Mouse (Mus musculus): ENCODE data around the gene Tmem198. TPM values are rescaled to one million over a fixed set of nuclear protein-coding genes. Genes with fewer than 3 reads are reported as not detected.

Tmem198 gene
- polyA plus RNA-seq, 2 experiments, result 0.51 to 1.4 TPM

GRCm38 (mm10) chr1:75442171-75442570 lies 37.2 kb upstream of the Tmem198 start:
- Histone ChIP-seq H3K27me3 (ENCODE audit: control insufficient read depth, insufficient read depth, low read length) (peaks cover 27% of the 10 kb centered on the region), H3K36me3 (ENCODE audit: control insufficient read depth, insufficient read depth, low read length) (peaks cover 20% of the 10 kb centered on the region), H3K4me1 (ENCODE audit: control insufficient read depth, insufficient read depth, low read length) (peaks cover 20% of the 10 kb centered on the region; the same call in 1 of the 2 replicates), H3K4me3 (replicated peaks; ENCODE audit: low read length) (no peak overlapping the region), H3K9me3 (ENCODE audit: control insufficient read depth, low read length) (no peaks in the 10 kb centered on the region), H3K4me2 (replicated peaks; ENCODE audit: low read depth, low read length, severe bottlenecking) (no peak overlapping the region), H3K27ac (replicated peaks; ENCODE audit: low read depth, low read length) (no peak overlapping the region), H3K9ac (ENCODE audit: low read depth, low read length, severe bottlenecking) (no peak overlapping the region)
- 76% methylated on average over 9 of the region's 9 CpGs for WGBS
- no peak for DNase-seq (ENCODE audit: low spot score)
- no peak for ATAC-seq (ENCODE audit: low FRiP score, low read depth)
- no peak for TF ChIP-seq POLR2A (IDR thresholded peaks at IDR 0.05; ENCODE audit: borderline replicate concordance, extremely low read depth, insufficient read depth, insufficient read length)

DNA sequence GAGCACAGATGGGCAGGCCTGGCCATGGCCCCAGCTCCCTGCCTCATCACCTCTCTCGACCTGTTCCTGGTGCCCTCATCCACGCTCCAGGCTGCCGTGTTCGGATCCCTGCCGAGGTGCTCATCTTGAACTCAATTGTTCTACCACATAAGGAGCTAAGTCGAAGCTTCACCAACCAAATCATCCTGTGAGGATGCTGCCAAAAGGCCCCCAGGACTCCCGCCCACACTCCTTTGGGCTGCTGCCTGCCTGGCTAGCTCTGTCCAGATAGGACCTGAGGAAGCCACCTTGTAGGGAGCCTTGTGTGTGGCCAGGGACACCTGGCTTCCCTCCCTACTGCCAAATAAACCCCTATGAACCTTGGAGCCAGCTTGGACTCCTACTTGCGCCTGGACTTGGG lies 36.5 kb upstream of the Tmem198 start:
- H3K4me1 ChIP-seq (ENCODE audit: control insufficient read depth, insufficient read depth, low read length), result peaks cover 23% of the 10 kb centered on the region
- peaks cover 20% of the 10 kb centered on the region for H3K36me3 ChIP-seq (ENCODE audit: control insufficient read depth, insufficient read depth, low read length)
- H3K9ac ChIP-seq (ENCODE audit: low read depth, low read length, severe bottlenecking), result no peak overlapping the region
- DNase-seq (ENCODE audit: low spot score) (no peak), ATAC-seq (ENCODE audit: low FRiP score, low read depth) (no peak)
- H3K27ac ChIP-seq (replicated peaks; ENCODE audit: low read depth, low read length), result no peak overlapping the region
- no peaks in the 10 kb centered on the region for H3K9me3 ChIP-seq (ENCODE audit: control insufficient read depth, low read length)
- H3K4me2 ChIP-seq (replicated peaks; ENCODE audit: low read depth, low read length, severe bottlenecking), result no peak overlapping the region
- H3K27me3 ChIP-seq (ENCODE audit: control insufficient read depth, insufficient read depth, low read length), result peaks cover 33% of the 10 kb centered on the region
- TF ChIP-seq POLR2A (IDR thresholded peaks at IDR 0.05; ENCODE audit: borderline replicate concordance, extremely low read depth, insufficient read depth, insufficient read length), result no peak
- no peak overlapping the region for H3K4me3 ChIP-seq (replicated peaks; ENCODE audit: low read length)
- 67% methylated on average over 8 of the region's 8 CpGs for WGBS

GRCm38 (mm10) chr1:75443247-75444024 lies 35.9 kb upstream of the Tmem198 start:
- Histone ChIP-seq H3K4me1 (ENCODE audit: control insufficient read depth, insufficient read depth, low read length) (peaks cover 28% of the 10 kb centered on the region), H3K27me3 (ENCODE audit: control insufficient read depth, insufficient read depth, low read length) (peaks cover 38% of the 10 kb centered on the region)
- TF ChIP-seq POLR2A (IDR thresholded peaks at IDR 0.05; ENCODE audit: borderline replicate concordance, extremely low read depth, insufficient read depth, insufficient read length), result no peak

DNA sequence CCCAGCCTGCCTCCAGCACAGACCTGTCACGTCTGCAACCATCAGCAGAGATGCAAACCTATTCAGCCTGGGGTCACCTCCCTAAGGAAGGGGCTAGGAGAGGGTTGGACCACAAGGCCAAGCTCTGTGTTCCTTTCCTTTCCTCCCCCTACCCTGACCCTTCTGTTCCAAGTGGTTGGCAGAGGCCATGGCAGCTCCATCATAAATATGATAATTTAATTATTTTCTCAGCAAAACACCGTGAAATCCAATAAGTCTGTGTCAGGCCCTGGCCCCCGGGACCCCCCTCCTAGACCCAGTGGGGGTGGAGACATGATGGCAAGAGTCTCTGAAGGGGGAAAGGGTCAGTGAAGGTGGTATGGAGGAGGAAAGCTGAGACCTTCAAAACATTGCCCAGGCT lies 35.1 kb upstream of the Tmem198 start:
- DNase-seq (ENCODE audit: low spot score) (no peak), ATAC-seq (ENCODE audit: low FRiP score, low read depth) (no peak)
- peaks cover 34% of the 10 kb centered on the region for H3K4me1 ChIP-seq (ENCODE audit: control insufficient read depth, insufficient read depth, low read length)
- no peak for TF ChIP-seq POLR2A (IDR thresholded peaks at IDR 0.05; ENCODE audit: borderline replicate concordance, extremely low read depth, insufficient read depth, insufficient read length)
- H3K9me3 ChIP-seq (ENCODE audit: control insufficient read depth, low read length), result no peaks in the 10 kb centered on the region
- no peak overlapping the region for H3K4me3 ChIP-seq (replicated peaks; ENCODE audit: low read length)
- H3K9ac ChIP-seq (ENCODE audit: low read depth, low read length, severe bottlenecking), result no peak overlapping the region
- peaks cover 46% of the 10 kb centered on the region for H3K27me3 ChIP-seq (ENCODE audit: control insufficient read depth, insufficient read depth, low read length)
- peaks cover 20% of the 10 kb centered on the region for H3K36me3 ChIP-seq (ENCODE audit: control insufficient read depth, insufficient read depth, low read length)
- H3K27ac ChIP-seq (replicated peaks; ENCODE audit: low read depth, low read length), result no peak overlapping the region
- WGBS, result 39% methylated on average over 3 of the region's 3 CpGs
- no peak overlapping the region for H3K4me2 ChIP-seq (replicated peaks; ENCODE audit: low read depth, low read length, severe bottlenecking)

More at GRCm38 (mm10) chr1:75443247-75444024, 35.9 kb upstream of the Tmem198 start:
- WGBS, result 29% methylated on average over 12 of the region's 13 CpGs
- no peak overlapping the region for H3K9ac ChIP-seq (ENCODE audit: low read depth, low read length, severe bottlenecking)
- H3K4me2 ChIP-seq (replicated peaks; ENCODE audit: low read depth, low read length, severe bottlenecking), result no peak overlapping the region
- peaks cover 20% of the 10 kb centered on the region for H3K36me3 ChIP-seq (ENCODE audit: control insufficient read depth, insufficient read depth, low read length)
- ATAC-seq (ENCODE audit: low FRiP score, low read depth), result no peak
- H3K4me3 ChIP-seq (replicated peaks; ENCODE audit: low read length), result no peak overlapping the region
- H3K9me3 ChIP-seq (ENCODE audit: control insufficient read depth, low read length), result no peaks in the 10 kb centered on the region
- no peak overlapping the region for H3K27ac ChIP-seq (replicated peaks; ENCODE audit: low read depth, low read length)
- no peak for DNase-seq (ENCODE audit: low spot score)

DNA sequence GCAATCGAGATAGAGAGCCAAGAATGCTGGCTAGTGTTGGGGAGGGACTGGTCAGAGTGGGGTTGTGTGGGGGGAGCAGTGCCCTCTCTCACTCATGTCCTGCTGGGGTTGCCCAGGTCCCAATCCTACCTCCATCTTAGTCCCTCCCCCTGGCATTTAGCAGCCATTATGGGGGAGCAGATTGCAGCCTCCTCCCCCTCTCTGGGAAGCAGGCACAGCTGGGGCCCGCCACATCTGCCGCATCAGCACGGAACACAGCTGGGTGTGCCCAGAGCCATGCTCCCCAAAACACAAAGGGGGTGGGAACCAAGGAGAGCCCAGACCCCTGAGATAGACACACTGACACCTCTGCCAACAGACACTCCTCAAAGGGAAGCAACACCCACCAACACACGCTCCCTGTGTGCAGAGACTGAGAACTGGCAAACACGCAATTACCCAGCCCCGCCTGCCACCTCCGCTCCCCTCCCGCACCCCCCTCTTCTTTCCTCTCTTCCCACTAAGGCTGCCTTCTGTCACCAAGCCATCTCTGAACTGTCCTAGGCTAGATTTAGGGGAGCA lies 34.1 kb upstream of the Tmem198 start:
- Histone ChIP-seq H3K9ac (ENCODE audit: low read depth, low read length, severe bottlenecking) (no peak overlapping the region), H3K9me3 (ENCODE audit: control insufficient read depth, low read length) (no peaks in the 10 kb centered on the region), H3K4me2 (replicated peaks; ENCODE audit: low read depth, low read length, severe bottlenecking) (no peak overlapping the region), H3K4me1 (ENCODE audit: control insufficient read depth, insufficient read depth, low read length) (peaks cover 41% of the 10 kb centered on the region), H3K27ac (replicated peaks; ENCODE audit: low read depth, low read length) (no peak overlapping the region), H3K27me3 (ENCODE audit: control insufficient read depth, insufficient read depth, low read length) (peaks cover 56% of the 10 kb centered on the region), H3K4me3 (replicated peaks; ENCODE audit: low read length) (no peak overlapping the region), H3K36me3 (ENCODE audit: control insufficient read depth, insufficient read depth, low read length) (peaks cover 20% of the 10 kb centered on the region)
- DNase-seq (ENCODE audit: low spot score), result no peak
- ATAC-seq (ENCODE audit: low FRiP score, low read depth), result no peak; the same call in 1 of the 2 replicates
- WGBS, result 4% methylated on average over 9 of the region's 9 CpGs
- TF ChIP-seq POLR2A (IDR thresholded peaks at IDR 0.05; ENCODE audit: borderline replicate concordance, extremely low read depth, insufficient read depth, insufficient read length), result no peak

Measured in limb, embryonic 14.5 days (tissue).